Mouse (Mus musculus) effector memory CD4-positive, alpha-beta T cell, adult 5 months (primary cell): ENCODE measurements around the gene Vps50. TPM values are rescaled to one million over a fixed set of nuclear protein-coding genes. Genes with fewer than 3 reads are reported as not detected.

Experiments used
- polyA plus RNA-seq: library from polyadenylated mRNA; unstranded; fragments of 100-300 nt; shearing (Covaris generic); gene quantifications from one replicate; pipeline ENCODE4 v1.2.1, GENCODE M21; 2017

Gene Vps50
- 17.7 TPM for polyA plus RNA-seq

GRCm38 (mm10) chr6:3498162-3498848, at the start of gene Vps50, which contains the start of gene Hepacam2:
Gene Vps50, plus strand, starts transcription at chr6:3498382.
Gene Hepacam2, minus strand, starts transcription at chr6:3498298.

Other genes starting within 250 kb of the Vps50 start
- gene Samd9l, start 98.8 kb upstream of the Vps50 start, polyA plus RNA-seq, result 39.5 TPM
- not detected for gene Hepacam2, start 84 bp upstream of the Vps50 start, polyA plus RNA-seq